Mouse (Mus musculus) embryonic facial prominence, embryonic 13.5 days (tissue): ENCODE results near the gene Agtrap. TPM values are rescaled to one million over a fixed set of nuclear protein-coding genes. Genes with fewer than 3 reads are reported as not detected.

ENCODE experiments used
- ATAC-seq: fragments of 200-750 bp; cut with Nextera tagmentation; 2 replicates; pipeline ENCODE4 v1.8.0; 2017; ENCODE audit warnings: low read depth; ENCODE audit not compliant: insufficient number of reproducible peaks, insufficient read depth, low FRiP score, low TSS enrichment
- H3K27ac ChIP-seq: fragments of 300-500 bp; sonication (generic); 2 replicates; pipeline ENCODE4 v1.5.1; 2015; ENCODE audit warnings: moderate library complexity, mild to moderate bottlenecking, inconsistent platforms
- H3K27me3 ChIP-seq: fragments of 300-500 bp; sonication (generic); 2 replicates; pipeline ENCODE4 v1.6.1; 2015; ENCODE audit warnings: mild to moderate bottlenecking, inconsistent platforms
- H3K36me3 ChIP-seq: fragments of 300-500 bp; sonication (generic); 2 replicates; pipeline ENCODE4 v1.6.1; 2015; ENCODE audit warnings: mild to moderate bottlenecking, inconsistent platforms
- H3K4me1 ChIP-seq: fragments of 300-500 bp; sonication (generic); 2 replicates; pipeline ENCODE4 v1.6.1; 2015; ENCODE audit warnings: inconsistent platforms
- H3K4me2 ChIP-seq: fragments of 300-500 bp; sonication (generic); 2 replicates; pipeline ENCODE4 v1.6.1; 2015; ENCODE audit warnings: moderate library complexity, mild to moderate bottlenecking, inconsistent platforms
- H3K4me3 ChIP-seq: fragments of 300-500 bp; sonication (generic); 2 replicates; pipeline ENCODE4 v1.5.1; 2015; ENCODE audit warnings: mild to moderate bottlenecking, inconsistent platforms
- H3K9ac ChIP-seq: fragments of 300-500 bp; sonication (generic); 2 replicates; pipeline ENCODE4 v1.6.1; 2015; ENCODE audit warnings: mild to moderate bottlenecking, inconsistent platforms
- H3K9me3 ChIP-seq: fragments of 300-500 bp; sonication (generic); 2 replicates; pipeline ENCODE4 v1.6.1; 2016; ENCODE audit warnings: inconsistent platforms
- WGBS: fragments of 180-500 bp; shearing (Covaris S2); methylation state at CpG from one replicate; pipeline ENCODE4 v1.1.7; 2015; ENCODE audit warnings: mixed read lengths; 5-methylcytosine and 5-hydroxymethylcytosine counted together
- polyA plus RNA-seq: library from polyadenylated mRNA; unstranded; fragments of >200 nt; fragmentation: Nextera tagmentation; extraction: Ambion mirVana; gene quantifications from 2 replicates; pipeline ENCODE4 v1.2.1, GENCODE M21; 2015

Gene Agtrap
- polyA plus RNA-seq, 1 experiment from 2014 or later: 10.1 TPM

GRCm38 (mm10) chr4:148040029-148040830 lies 47.6 kb downstream of the Agtrap start:
- no peaks in the 10 kb centered on the region for H3K27me3 ChIP-seq
- peaks cover 49% of the 10 kb centered on the region for H3K4me1 ChIP-seq
- H3K27ac ChIP-seq: peak overlapping the region; percentile 74
- H3K36me3 ChIP-seq: peaks cover 30% of the 10 kb centered on the region
- peak overlapping the region; percentile 83 for H3K4me3 ChIP-seq
- ATAC-seq: no peak
- peak overlapping the region; percentile 83 for H3K4me2 ChIP-seq
- H3K9ac ChIP-seq: peak overlapping the region; percentile 71
- H3K9me3 ChIP-seq: no peaks in the 10 kb centered on the region
- 63% methylated on average over 15 of the region's 15 CpGs for WGBS

GRCm38 (mm10) chr4:148039254-148040028 lies 48.4 kb downstream of the Agtrap start:
- WGBS: 24% methylated on average over 19 of the region's 19 CpGs
- Histone ChIP-seq H3K27ac (peak overlapping the region; percentile 74), H3K9ac (peak overlapping the region; percentile 71), H3K4me3 (peak overlapping the region; percentile 83), H3K4me1 (peaks cover 49% of the 10 kb centered on the region), H3K4me2 (peak overlapping the region; percentile 83), H3K27me3 (no peaks in the 10 kb centered on the region), H3K36me3 (peaks cover 29% of the 10 kb centered on the region), H3K9me3 (no peaks in the 10 kb centered on the region)
- ATAC-seq: no peak

DNA sequence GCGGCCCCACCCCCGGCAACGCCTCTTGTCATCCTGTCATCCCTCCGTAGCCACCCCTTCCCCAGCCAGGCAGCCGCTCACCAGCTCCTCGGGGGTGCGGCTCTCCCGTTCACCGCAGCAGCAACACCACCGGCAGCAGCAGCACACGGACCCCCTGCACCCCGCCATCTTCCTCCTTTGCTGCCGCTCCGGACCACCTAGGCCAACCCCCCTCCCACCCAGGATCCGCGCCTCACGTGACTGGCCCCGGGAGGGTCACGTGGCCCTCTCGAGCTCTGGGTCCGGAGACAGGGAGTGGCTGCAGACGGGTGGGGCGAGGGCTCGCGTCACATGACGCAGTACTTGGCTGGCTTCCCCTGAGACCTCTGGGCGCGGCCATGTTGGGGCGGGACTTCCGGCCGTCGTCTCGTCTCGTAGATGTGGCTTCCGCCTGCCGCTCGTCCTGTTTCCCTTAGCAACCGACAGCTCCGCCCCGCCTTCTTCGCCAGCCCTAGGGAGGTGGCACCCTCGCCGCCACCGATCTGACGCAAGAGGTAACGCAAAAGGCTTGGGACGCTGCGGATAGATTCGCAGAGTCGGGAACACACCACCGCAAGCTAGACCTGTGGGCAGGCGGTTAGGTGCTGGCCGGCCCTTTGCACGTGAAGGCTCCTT lies 49.1 kb downstream of the Agtrap start, which contains the start of the genes Clcn6 and Mthfr:
Gene Clcn6, minus strand, starts transcription at position 222 of the 654 bp plus-strand sequence.
Gene Mthfr, plus strand, starts transcription at position 478 of the 654 bp plus-strand sequence.
- ATAC-seq: peak; percentile 92
- Histone ChIP-seq H3K4me1 (peaks cover 49% of the 10 kb centered on the region), H3K9ac (peak within 1 kb of the TSS; percentile 83), H3K27ac (peak within 1 kb of the TSS; percentile 81), H3K36me3 (peaks cover 31% of the 10 kb centered on the region), H3K9me3 (no peaks in the 10 kb centered on the region), H3K27me3 (no peaks in the 10 kb centered on the region), H3K4me2 (peak within 1 kb of the TSS; percentile 83), H3K4me3 (peak within 1 kb of the TSS; percentile 83)
- under 1% methylated on average over 53 of the region's 54 CpGs for WGBS

- Histone ChIP-seq H3K9ac (peak overlapping the region; percentile 83), H3K4me1 (peaks cover 49% of the 10 kb centered on the region), H3K4me2 (peak overlapping the region; percentile 73), H3K9me3 (no peaks in the 10 kb centered on the region), H3K27ac (peak overlapping the region; percentile 81), H3K4me3 (peak overlapping the region; percentile 83), H3K36me3 (peaks cover 30% of the 10 kb centered on the region), H3K27me3 (no peaks in the 10 kb centered on the region)
- 8% methylated on average over 26 of the region's 26 CpGs for WGBS
- ATAC-seq: no peak
Observed at GRCm38 (mm10) chr4:148038079-148038599, 49.7 kb downstream of the Agtrap start.

DNA sequence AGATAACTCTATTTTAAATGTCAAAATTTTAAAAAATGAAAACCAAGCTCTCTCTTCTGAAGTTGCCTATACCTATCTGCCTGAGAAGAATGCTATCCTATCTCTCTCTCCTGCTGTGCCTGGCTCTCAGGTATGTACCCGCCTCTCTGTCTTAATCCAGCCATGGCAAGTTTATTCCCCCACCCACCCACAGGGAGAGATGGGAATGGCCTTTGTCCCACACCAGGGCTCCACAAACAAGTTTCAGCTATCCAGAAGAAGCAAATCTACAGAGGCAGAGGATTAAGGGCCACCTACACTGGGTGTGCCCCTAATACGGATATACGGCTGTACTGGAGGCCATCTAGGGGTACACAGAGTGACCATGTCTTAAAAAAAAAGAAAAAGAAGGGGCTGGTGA lies 52.4 kb downstream of the Agtrap start:
- no peak for ATAC-seq
- Histone ChIP-seq H3K9me3 (no peaks in the 10 kb centered on the region), H3K27me3 (no peaks in the 10 kb centered on the region), H3K27ac (no peak overlapping the region), H3K4me3 (no peak overlapping the region), H3K4me2 (no peak overlapping the region), H3K36me3 (peaks cover 38% of the 10 kb centered on the region; the same call in 1 of the 2 replicates), H3K9ac (no peak overlapping the region), H3K4me1 (peaks cover 23% of the 10 kb centered on the region)
- WGBS: 87% methylated on average over 3 of the region's 3 CpGs

DNA sequence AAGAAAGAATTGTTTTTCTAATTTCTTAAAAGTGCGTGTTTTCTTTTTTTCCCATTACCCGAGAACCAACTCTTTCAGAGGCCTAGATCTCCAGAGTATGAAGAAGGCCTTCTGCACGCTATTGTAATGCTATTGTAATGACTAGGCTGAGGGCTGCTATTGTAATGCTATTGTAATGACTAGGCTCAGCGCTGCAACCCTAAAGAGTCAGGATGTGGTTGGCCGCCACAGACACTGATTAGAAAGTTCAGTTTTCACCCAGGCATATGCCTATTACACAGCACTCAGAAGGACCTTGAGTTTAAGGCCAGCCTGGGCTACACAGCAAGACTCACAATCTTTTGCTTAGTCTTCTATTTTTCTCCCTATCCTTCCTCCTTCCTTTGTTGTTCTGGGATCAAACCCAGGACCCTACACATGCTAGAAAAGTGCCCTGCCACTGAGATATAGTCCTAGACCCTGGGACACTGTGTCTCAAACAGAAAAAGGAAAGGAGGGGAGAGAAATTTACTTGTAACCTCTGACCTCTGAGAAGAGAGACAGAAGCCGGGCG lies 53.9 kb downstream of the Agtrap start:
- H3K27me3 ChIP-seq: no peaks in the 10 kb centered on the region
- peaks cover 46% of the 10 kb centered on the region for H3K36me3 ChIP-seq

DNA sequence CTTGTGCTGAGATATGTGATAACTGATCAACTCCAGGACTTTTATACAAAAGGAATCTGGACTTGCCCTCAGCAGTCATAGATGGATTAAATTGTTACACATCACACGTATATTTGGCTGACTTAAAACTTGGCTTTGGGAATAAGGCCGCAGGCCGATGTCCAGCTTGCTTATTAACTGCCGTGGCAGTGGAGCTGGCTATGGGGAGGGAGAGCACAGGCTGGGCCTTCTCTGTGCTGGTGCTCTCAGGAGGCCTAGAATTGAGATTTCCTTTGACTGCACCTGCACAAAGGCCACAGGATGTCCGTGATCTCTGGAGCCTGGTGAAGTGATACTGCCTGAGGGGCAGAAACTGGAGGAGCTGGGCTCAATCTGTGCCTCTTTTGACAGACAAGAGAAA lies 57.3 kb downstream of the Agtrap start:
- H3K36me3 ChIP-seq: peaks cover 71% of the 10 kb centered on the region
- H3K4me3 ChIP-seq: no peak overlapping the region

More for the DNA sequence above, 53.9 kb downstream of the Agtrap start:
- 82% methylated on average over 7 of the region's 7 CpGs for WGBS
- no peak for ATAC-seq
- Histone ChIP-seq H3K4me1 (peaks cover 9% of the 10 kb centered on the region), H3K4me2 (no peak overlapping the region), H3K9me3 (no peaks in the 10 kb centered on the region), H3K4me3 (no peak overlapping the region), H3K27ac (no peak overlapping the region), H3K9ac (no peak overlapping the region)

DNA sequence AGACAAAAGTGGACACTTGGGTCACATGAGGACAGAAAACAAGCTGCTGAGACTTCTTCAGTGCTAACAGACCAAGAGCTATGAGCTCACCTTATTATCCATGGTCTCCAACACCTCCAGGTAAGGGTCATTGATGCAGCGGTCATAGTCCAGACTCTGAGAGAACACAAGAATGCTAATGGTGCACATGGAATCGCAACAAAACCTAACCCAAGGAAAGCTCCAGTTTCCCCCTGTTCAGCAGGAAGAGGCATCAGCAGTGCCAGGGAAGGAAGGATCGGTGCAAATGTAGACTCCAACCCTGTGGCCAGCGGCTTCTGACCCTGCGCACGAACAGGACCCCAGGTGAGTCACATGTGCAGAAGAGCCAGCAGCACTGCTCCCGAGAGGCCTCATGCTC lies 58.5 kb downstream of the Agtrap start:
- H3K4me1 ChIP-seq: no peaks in the 10 kb centered on the region
- no peak overlapping the region for H3K27ac ChIP-seq
- H3K4me3 ChIP-seq: no peak overlapping the region
- no peak overlapping the region for H3K9ac ChIP-seq
- H3K27me3 ChIP-seq: no peaks in the 10 kb centered on the region
- H3K36me3 ChIP-seq: peaks cover 71% of the 10 kb centered on the region
- no peaks in the 10 kb centered on the region for H3K9me3 ChIP-seq
- ATAC-seq: no peak
- no peak overlapping the region for H3K4me2 ChIP-seq
- 95% methylated on average over 7 of the region's 7 CpGs for WGBS

More for the DNA sequence above, 57.3 kb downstream of the Agtrap start:
- H3K9me3 ChIP-seq: no peaks in the 10 kb centered on the region
- 67% methylated on average over 5 of the region's 5 CpGs for WGBS
- no peak overlapping the region for H3K27ac ChIP-seq
- H3K27me3 ChIP-seq: no peaks in the 10 kb centered on the region
- H3K9ac ChIP-seq: no peak overlapping the region
- ATAC-seq: no peak
- H3K4me1 ChIP-seq: no peaks in the 10 kb centered on the region
- H3K4me2 ChIP-seq: no peak overlapping the region

Other genes with a start within 250 kb of the Agtrap start
- gene Zfp933, start 239.7 kb downstream of the Agtrap start, polyA plus RNA-seq: 7.9 and 8.6 TPM in 2 replicates
- 46.1 and 51.3 TPM in 2 replicates for gene Miip, start 219.2 kb downstream of the Agtrap start, polyA plus RNA-seq
- gene Fv1, start 219.1 kb downstream of the Agtrap start, polyA plus RNA-seq: 13.8 and 14.9 TPM in 2 replicates
- 34.3 and 34.6 TPM in 2 replicates for gene Mfn2, start 183.3 kb downstream of the Agtrap start, polyA plus RNA-seq
- 68.6 and 76.3 TPM in 2 replicates for gene Plod1, start 151.3 kb downstream of the Agtrap start, polyA plus RNA-seq
- 14.3 and 17.7 TPM in 2 replicates for gene 2510039O18Rik, start 147.1 kb downstream of the Agtrap start, polyA plus RNA-seq
- 0.28 and 0.95 TPM in 2 replicates for gene Nppb, start 102.2 kb downstream of the Agtrap start, polyA plus RNA-seq
- gene Nppa, start 87.3 kb downstream of the Agtrap start, polyA plus RNA-seq: 0.25 and 10.7 TPM in 2 replicates
- gene Clcn6, start 49.2 kb downstream of the Agtrap start, polyA plus RNA-seq: 8.7 and 8.8 TPM in 2 replicates
- gene Mthfr, start 49.0 kb downstream of the Agtrap start, polyA plus RNA-seq: 20.8 and 22.4 TPM in 2 replicates
- gene Mad2l2, start 42.4 kb upstream of the Agtrap start, polyA plus RNA-seq: 70.6 and 76.3 TPM in 2 replicates
- 0.78 and 1.1 TPM in 2 replicates for gene Draxin, start 42.7 kb upstream of the Agtrap start, polyA plus RNA-seq
- 14.9 and 15.1 TPM in 2 replicates for gene Fbxo6, start 64.1 kb upstream of the Agtrap start, polyA plus RNA-seq
- gene Fbxo44, start 72.5 kb upstream of the Agtrap start, polyA plus RNA-seq: 13.5 TPM in 2 replicates
- 3.1 and 3.4 TPM in 2 replicates for gene Fbxo2, start 72.6 kb upstream of the Agtrap start, polyA plus RNA-seq
- gene Disp3, start 199.9 kb upstream of the Agtrap start, polyA plus RNA-seq: 0.35 and 0.39 TPM in 2 replicates